Mouse (Mus musculus) A20 (cell line): ENCODE results near the gene Rusc2.

Experiments
- DNase-seq: peaks from one replicate; pipeline ENCODE4 v3.0.0-alpha.2; 2011; ENCODE audit warnings: low read depth, low spot score

Gene Rusc2

DNA sequence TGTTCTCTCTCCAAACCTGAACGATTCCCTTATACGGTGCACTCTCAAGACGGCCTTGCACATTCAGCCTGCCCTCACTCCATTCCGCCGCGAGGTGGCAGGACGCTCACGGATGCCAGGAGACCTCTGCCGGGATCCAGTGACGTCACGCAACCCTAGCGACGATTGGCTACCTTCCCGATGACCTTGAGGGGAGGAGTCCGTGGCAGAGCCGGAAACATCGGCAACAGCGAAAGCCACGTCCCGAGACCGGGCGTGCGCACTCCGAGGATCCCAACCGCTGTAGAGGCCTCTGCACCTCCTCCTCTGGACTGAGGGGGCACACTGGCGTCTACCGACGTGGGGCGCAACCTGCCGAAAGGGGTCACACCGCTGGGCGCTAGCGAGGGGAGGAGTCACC lies 60.3 kb downstream of the Rusc2 start:
- peak; percentile 100 for DNase-seq

DNA sequence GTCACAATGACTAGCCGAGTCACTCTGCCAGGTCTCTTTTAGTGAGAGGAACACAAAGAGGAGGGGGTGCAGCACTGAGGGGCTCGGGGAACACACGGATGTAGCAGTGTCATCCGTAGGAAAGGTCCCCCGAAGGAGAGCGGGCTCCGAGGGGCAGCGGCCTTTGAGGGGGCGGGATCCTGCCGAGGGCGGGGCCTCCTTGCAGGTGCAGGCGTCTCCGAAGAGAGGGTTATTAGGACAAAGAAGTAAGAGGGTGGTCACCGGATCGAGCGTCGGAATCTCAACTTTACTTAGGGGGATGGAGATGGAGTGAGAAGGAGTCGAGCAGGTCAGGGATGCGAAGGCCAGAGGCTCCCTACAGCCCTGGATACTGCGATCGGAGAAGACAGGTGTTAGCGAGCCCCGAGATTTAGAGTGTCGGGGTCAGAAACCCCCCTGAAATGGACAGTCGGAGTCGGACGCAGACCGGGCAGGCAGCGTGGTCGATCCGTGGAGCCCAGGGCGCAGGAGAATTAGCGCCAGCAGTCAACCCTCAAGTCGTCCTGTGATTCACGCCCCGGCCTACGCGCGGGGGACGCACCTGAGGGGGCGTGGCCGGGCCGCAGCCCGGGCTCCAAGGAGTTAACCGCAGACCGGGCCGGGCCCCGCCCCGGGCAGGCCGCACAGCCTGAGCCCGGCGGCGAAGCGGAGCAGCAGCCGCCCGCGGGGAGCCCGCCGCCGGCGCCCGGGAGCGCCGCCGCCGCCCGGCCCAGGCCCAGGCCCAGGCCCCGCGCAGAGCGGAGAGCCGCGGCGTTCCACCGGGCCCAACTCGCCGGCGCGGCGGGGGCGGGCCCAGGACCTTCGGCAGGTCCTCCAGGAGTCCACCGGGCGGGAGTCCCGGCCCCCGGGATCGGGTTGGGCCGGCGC lies 60.9 kb downstream of the Rusc2 start:
- peak; percentile 83 for DNase-seq

DNA sequence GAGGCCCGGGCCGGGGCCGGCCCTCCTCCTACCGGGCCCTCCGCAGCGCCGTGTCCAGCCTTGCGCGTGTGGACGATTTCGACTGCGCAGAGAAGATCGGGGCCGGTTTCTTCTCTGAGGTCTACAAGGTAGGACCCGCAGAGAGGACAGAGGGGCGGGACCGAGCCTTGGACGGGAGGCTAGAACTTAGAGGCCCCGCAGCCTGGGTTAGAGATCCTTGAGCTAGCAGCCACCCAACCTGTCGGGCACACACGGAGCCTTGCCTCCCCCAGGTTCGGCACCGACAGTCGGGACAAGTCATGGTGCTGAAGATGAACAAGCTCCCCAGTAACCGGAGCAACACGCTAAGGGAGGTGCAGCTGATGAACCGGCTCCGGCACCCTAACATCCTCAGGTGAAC lies 61.7 kb downstream of the Rusc2 start:
- DNase-seq, result peak; percentile 54

DNA sequence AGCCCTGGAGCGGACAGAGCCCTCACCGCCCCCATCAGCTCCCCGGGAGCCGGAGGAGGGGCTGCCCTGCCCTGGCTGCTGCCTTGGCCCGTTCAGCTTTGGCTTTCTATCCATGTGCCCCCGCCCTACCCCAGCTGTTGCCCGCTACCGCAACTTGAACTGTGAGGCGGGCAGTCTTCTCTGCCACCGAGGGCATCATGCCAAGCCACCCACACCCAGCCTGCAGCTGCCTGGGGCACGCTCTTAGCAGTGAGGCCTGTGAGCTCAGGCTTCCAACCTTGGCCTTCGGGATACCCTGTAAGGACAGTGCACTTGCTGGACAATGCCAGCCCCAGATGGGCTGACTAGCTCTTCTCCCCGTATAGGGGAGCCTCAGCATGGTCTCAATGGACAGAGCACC lies 65.5 kb downstream of the Rusc2 start:
- DNase-seq, result no peak

DNA sequence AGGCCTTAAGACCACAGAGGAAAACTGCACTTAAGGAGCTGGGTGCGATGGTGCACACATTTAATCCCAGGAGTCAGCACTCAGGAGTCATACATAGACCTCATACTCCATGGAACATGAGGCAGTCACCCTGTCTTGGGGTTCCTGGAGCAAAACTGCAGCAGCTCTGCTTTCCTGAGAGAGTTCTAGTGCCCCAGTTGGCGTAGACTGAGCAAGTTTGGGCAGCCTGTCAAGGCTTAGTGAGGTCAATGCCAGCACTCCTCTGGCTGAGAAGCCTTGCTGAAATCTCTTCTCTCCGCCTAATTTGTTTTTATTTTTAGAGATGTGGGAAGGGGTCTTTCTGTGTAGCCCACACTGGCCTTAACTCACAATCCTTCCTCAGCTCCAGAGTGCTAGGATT lies 66.8 kb downstream of the Rusc2 start:
- no peak for DNase-seq

DNA sequence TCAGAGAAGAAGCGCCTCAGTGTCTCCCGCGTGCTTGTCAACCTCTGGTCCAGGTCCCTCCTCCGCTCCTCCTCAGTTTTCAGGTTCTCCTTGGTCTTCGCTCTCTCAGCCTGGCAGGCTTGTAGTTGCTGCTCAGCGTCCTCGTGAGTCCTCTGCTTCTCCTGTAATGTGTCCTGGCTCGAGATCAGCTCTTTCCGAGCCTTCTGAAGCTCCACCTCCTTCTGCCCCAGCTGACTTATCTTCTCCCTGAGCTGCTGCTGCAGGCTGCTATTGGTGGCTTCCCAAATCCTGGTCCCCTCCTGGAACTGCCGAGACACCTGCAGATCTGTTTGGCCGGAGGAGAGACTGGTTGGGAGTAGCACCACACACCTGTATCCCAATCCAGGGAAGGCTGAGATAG lies 70.5 kb downstream of the Rusc2 start:
- DNase-seq, result no peak

DNA sequence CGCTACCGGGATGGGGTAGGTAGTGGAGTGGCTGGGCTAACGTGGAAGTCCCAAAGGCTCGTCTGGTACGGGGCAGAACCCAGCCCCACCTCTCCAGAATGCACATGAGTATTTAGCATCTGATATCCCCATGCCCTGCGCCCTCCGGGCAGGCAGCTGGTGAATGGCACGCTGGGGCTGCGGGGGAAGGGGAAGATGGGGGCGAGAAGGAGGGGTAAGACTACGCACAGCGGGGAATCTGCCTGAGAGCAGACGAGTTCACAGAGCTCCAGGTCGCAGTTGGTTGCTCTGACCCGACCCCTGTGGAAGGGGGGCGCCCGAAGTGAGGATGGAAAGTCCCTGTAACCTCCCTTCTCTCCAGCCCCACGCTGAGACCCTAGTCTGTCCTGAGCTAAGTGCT lies 71.6 kb downstream of the Rusc2 start:
- peak; percentile 67 for DNase-seq

DNA sequence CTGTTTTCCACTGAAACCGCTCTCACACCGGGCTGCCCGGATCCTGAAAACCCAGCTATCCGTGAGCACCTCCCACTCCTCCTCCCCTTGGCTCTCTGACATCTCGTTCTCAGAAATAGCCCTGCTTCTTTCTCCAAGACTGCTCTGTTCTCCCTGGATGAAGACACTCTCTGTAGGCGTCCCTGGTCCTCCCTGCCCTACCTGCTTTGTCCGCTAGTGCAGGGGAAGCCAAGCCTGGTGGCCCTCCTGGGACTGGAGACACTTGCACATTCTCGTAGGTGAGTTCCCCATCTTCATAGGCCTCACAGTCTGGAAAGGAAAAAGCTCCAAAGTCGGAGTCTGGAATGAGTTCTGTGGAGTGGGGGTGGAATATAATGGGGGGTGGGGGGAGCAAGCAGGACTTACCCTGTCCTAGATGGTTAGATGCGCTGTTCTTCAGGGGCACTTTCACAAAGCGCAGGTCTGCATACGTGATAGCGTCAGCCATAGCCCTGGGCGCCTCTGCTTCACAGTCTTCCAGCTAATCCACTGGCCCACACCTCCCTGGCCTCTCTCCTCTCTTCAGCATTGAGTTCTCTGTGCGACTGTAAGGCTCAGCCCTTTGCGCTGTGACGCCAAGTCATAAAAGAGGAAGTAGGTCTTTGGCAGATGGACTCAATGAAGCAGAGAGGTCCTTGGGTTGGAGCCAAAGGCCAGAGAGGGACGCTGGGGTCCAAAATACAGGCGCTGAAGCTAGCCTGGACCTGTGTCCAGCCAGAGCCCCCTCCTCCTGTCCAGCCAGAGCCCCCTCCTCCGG lies 72.5 kb downstream of the Rusc2 start, which contains the start of gene Cd72:
Gene Cd72 (minus strand): TSS at position 588 of the 796 bp plus-strand sequence.
- DNase-seq, result peak; percentile 93

DNA sequence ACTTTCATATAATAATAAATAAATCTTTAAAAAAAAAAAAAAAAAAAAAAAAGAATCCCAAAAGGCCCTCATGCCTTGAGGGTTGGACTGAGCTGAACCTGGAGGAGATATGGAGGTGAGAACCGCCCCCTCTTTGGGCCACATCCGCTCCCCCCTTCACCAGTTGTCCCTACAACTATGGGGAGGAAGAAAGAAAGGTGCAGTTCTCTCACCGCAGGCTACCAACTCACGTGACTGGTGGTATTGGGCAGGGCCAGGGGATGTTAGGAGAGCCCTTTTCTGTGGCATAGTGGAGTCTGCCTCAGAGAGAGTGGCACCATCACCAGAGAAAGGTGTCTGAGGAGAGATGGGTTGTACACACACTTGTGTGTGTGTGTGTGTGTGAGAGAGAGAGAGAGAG lies 74.7 kb downstream of the Rusc2 start:
- peak; percentile 55 for DNase-seq

DNA sequence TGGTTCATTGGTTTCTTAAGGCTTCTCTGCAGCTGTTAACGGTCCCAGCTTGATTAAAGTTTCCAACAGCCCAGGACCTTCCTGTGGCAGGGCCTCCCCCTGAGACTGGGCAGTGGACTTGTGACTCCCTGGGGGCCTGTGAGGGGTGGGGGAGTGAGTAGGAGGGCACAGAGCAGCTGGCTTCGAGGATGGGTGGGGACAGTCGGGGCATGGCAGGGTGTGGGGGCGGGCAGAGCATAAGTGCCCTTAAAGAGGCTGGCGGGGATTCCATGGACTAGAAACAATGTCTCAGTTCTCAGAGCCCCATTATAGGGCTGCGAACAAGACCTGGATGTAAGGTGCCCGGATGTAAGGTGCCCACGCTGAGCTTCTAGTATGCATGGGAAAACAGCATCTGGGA lies 75.3 kb downstream of the Rusc2 start:
- DNase-seq, result peak; percentile 68

DNA sequence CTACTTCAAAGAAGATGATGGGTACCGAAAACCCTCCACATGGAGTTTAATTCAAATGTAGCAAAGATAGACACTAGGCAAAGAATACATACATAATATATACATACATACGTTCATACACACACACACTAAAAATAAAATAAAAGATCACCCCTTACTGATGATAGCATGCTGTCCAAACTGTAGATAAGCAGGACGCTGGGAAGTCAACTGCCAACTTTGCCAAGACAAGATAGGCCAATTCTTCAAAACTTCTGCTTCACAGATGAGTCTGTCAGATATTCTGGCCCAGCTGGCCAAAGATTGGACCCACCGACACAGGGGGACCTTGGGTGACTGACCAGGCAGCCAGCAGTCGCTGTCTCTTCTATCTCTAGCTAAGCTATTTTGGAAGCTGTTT lies 81.3 kb downstream of the Rusc2 start:
- no peak for DNase-seq

DNA sequence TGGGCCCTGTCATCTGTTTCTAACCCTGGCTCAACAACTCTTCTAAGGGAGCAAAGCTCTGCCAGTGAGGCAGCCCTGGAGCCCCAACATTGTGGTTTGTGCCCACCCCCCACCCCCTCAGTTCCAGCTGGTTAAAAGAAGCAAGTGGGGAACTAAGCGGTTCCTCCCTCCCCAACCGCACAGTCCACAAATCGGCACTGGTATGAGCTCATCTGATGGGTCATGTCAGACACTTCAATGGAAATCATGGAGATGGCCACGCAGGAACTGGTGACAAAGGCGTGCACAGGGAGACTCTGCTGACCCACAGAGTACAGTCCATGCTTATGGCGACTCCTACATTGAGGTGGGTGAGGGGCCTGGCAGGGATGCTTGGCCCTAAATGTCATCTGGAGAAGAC lies 84.2 kb downstream of the Rusc2 start:
- DNase-seq, result peak; percentile 39

DNA sequence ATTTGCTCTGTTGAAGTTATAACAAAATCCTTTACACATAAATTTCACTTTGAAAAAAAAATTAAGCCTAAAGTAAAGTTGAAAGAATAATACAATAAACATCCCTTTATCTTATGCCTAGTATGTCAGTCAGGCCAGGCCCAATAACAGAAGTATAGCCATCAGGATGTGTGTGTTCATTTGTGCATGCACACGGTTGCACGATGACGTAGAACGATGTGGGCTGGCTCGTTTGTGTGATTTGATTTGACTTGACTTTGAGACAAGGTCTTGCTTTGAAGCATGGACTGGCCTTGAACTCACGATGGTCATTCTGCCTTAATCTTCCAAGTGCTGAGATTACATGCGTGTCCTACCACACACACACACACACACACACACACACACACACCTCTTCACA lies 85.1 kb downstream of the Rusc2 start:
- DNase-seq, result no peak

DNA sequence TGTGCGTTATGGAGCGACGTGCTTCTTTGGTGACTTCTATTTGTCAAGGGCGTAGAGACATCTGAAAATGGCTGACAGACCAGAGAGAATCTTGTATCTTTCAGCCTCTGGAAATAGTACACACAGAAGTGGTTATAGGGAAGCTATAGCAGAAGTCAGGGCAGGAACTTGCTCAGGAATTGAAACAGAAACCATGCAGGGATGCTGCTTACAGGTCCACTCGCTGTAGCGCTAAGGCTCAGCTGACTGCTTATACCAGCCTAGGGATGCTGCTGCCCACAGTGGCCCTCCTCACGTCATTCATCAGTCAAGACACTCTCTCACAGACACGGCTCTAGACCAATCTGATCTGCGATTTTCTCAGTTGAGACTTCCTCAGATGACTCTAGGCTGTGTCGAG lies 88.5 kb downstream of the Rusc2 start:
- DNase-seq, result no peak

DNA sequence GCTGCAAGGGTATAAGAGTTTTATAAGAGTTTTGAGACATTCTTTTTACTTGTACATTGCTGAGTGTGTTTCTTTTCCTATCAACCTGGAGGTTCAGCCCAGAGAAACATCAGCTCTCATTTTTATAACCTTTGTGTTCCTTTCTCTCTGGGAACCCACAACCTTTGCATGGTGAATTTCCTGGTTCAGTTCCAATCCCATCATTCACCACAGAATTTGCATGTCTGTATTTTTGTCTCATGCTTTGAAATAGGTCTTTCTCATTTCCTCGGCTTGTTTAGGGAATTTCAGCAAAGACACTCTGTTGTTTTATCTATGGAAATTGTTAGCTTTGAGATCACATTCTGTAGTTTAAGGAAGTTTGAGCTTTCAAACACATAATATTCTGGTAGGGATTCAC lies 91.9 kb downstream of the Rusc2 start:
- DNase-seq, result no peak

DNA sequence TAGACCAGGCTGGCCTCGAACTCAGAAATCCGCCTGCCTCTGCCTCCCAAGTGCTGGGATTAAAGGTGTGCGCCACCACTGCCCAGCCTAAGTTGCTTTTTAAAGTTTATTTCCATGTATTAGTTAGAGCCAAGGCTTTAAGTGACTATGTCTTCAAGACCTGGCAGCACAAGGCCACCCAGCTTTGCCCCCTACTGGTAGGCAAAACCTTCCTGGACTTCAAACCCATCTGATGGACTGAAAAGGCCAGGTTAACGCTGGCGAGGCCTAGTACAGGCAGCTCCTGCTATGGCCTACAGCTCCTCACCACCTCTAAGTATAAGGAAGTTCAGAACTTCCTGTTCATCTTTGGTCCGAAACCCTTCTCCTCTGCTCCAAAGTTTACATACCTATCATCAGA lies 94.8 kb downstream of the Rusc2 start:
- DNase-seq, result peak; percentile 57
